Mouse (Mus musculus): ENCODE measurements at regions not wholly inside any gene's neighbourhood (a gene's known extent, or its start where the extent isn't known, plus 50 kb on each side); places are given as distances from the start of the nearest gene placed in this dataset.

GRCm38 (mm10) chr3:38397615-38397956 lies 87.1 kb downstream of the Ankrd50 start:
- Histone ChIP-seq H3K9ac (no peak overlapping the region), H3K4me3 (replicated peaks) (no peak overlapping the region), H3K27me3 (replicated peaks) (no peaks in the 10 kb centered on the region), H3K9me3 (no peaks in the 10 kb centered on the region), H3K36me3 (no peaks in the 10 kb centered on the region), H3K4me2 (no peak overlapping the region), H3K27ac (no peak overlapping the region), H3K4me1 (0 out of 2 replicates have a peak, but pooled peaks cover 3% of the 10 kb centered on the region)
- 73% methylated on average over 13 of the region's 13 CpGs for WGBS
- ATAC-seq (ENCODE audit: insufficient read depth, low FRiP score, low read depth) = no peak

- H3K4me1 ChIP-seq = 0 out of 2 replicates have a peak, but pooled peaks cover 3% of the 10 kb centered on the region
- no peak overlapping the region for H3K27ac ChIP-seq
- peak overlapping the region; percentile 45 for H3K4me2 ChIP-seq
- no peak for ATAC-seq (ENCODE audit: insufficient read depth, low FRiP score, low read depth)
- no peaks in the 10 kb centered on the region for H3K36me3 ChIP-seq
- H3K27me3 ChIP-seq (replicated peaks) = no peaks in the 10 kb centered on the region
- H3K9ac ChIP-seq = no peak overlapping the region
- 7% methylated on average over 20 of the region's 20 CpGs for WGBS
- H3K9me3 ChIP-seq = no peaks in the 10 kb centered on the region
- peak overlapping the region; percentile 12; the same call in 1 of the 2 replicates for H3K4me3 ChIP-seq (replicated peaks)
Measured at GRCm38 (mm10) chr3:38396760-38397614, 87.7 kb downstream of the Ankrd50 start.

- Histone ChIP-seq H3K27ac (no peak overlapping the region), H3K27me3 (replicated peaks) (no peaks in the 10 kb centered on the region), H3K9ac (no peak overlapping the region), H3K4me1 (0 out of 2 replicates have a peak, but pooled peaks cover 3% of the 10 kb centered on the region), H3K4me3 (replicated peaks) (no peak overlapping the region), H3K9me3 (no peaks in the 10 kb centered on the region), H3K36me3 (no peaks in the 10 kb centered on the region), H3K4me2 (no peak overlapping the region)
- WGBS = 67% methylated on average over 4 of the region's 4 CpGs
- no peak for ATAC-seq (ENCODE audit: insufficient read depth, low FRiP score, low read depth)
Measured at GRCm38 (mm10) chr3:38394308-38394707, 90.3 kb downstream of the Ankrd50 start.

- no peak overlapping the region for H3K4me3 ChIP-seq (replicated peaks)
- no peaks in the 10 kb centered on the region for H3K36me3 ChIP-seq
- H3K27ac ChIP-seq = no peak overlapping the region
- H3K9ac ChIP-seq = no peak overlapping the region
- H3K27me3 ChIP-seq (replicated peaks) = no peaks in the 10 kb centered on the region
- no peak overlapping the region for H3K4me2 ChIP-seq
- H3K4me1 ChIP-seq = no peaks in the 10 kb centered on the region
- WGBS = 80% methylated on average over 2 of the region's 2 CpGs
- no peak for ATAC-seq (ENCODE audit: insufficient read depth, low FRiP score, low read depth)
- no peaks in the 10 kb centered on the region for H3K9me3 ChIP-seq
Measured at GRCm38 (mm10) chr3:38389647-38390046, 95.0 kb downstream of the Ankrd50 start.

- 30% methylated on average over 3 of the region's 3 CpGs for WGBS
Measured at GRCm38 (mm10) chr3:38388961-38389360, 95.7 kb downstream of the Ankrd50 start.

GRCm38 (mm10) chr3:38382743-38383142 lies 101.9 kb downstream of the Ankrd50 start:
- Histone ChIP-seq H3K9ac (no peak overlapping the region), H3K4me1 (no peaks in the 10 kb centered on the region), H3K4me2 (no peak overlapping the region), H3K27ac (no peak overlapping the region), H3K4me3 (replicated peaks) (no peak overlapping the region), H3K36me3 (no peaks in the 10 kb centered on the region), H3K27me3 (replicated peaks) (no peaks in the 10 kb centered on the region), H3K9me3 (no peaks in the 10 kb centered on the region)
- no peak for ATAC-seq (ENCODE audit: insufficient read depth, low FRiP score, low read depth)
- WGBS = 51% methylated on average over 3 of the region's 3 CpGs

More at GRCm38 (mm10) chr3:38388961-38389360, 95.7 kb downstream of the Ankrd50 start:
- Histone ChIP-seq H3K27me3 (replicated peaks) (no peaks in the 10 kb centered on the region), H3K9ac (no peak overlapping the region), H3K4me1 (no peaks in the 10 kb centered on the region), H3K4me2 (no peak overlapping the region), H3K9me3 (no peaks in the 10 kb centered on the region), H3K36me3 (no peaks in the 10 kb centered on the region), H3K27ac (no peak overlapping the region), H3K4me3 (replicated peaks) (no peak overlapping the region)
- no peak for ATAC-seq (ENCODE audit: insufficient read depth, low FRiP score, low read depth)

GRCm38 (mm10) chr3:38381623-38382022 lies 103.0 kb downstream of the Ankrd50 start:
- no peaks in the 10 kb centered on the region for H3K4me1 ChIP-seq
- H3K27me3 ChIP-seq (replicated peaks) = no peaks in the 10 kb centered on the region
- no peaks in the 10 kb centered on the region for H3K9me3 ChIP-seq
- WGBS = 52% methylated on average over 5 of the region's 5 CpGs
- H3K4me3 ChIP-seq (replicated peaks) = no peak overlapping the region
- ATAC-seq (ENCODE audit: insufficient read depth, low FRiP score, low read depth) = no peak
- no peak overlapping the region for H3K27ac ChIP-seq
- H3K4me2 ChIP-seq = no peak overlapping the region
- no peak overlapping the region for H3K9ac ChIP-seq
- no peaks in the 10 kb centered on the region for H3K36me3 ChIP-seq

GRCm38 (mm10) chr3:38373690-38374089 lies 111.0 kb downstream of the Ankrd50 start:
- Histone ChIP-seq H3K9ac (no peak overlapping the region), H3K27me3 (replicated peaks) (no peaks in the 10 kb centered on the region), H3K27ac (no peak overlapping the region), H3K9me3 (no peaks in the 10 kb centered on the region), H3K4me2 (no peak overlapping the region), H3K4me1 (no peaks in the 10 kb centered on the region), H3K36me3 (no peaks in the 10 kb centered on the region), H3K4me3 (replicated peaks) (no peak overlapping the region)
- ATAC-seq (ENCODE audit: insufficient read depth, low FRiP score, low read depth) = no peak
- 73% methylated on average over 4 of the region's 4 CpGs for WGBS

- WGBS = 45% methylated on average over 2 of the region's 2 CpGs
- H3K4me1 ChIP-seq = no peaks in the 10 kb centered on the region
- no peak overlapping the region for H3K27ac ChIP-seq
- H3K4me2 ChIP-seq = no peak overlapping the region
- no peak overlapping the region for H3K9ac ChIP-seq
- H3K27me3 ChIP-seq (replicated peaks) = no peaks in the 10 kb centered on the region
- no peaks in the 10 kb centered on the region for H3K9me3 ChIP-seq
- no peak overlapping the region for H3K4me3 ChIP-seq (replicated peaks)
- H3K36me3 ChIP-seq = no peaks in the 10 kb centered on the region
- ATAC-seq (ENCODE audit: insufficient read depth, low FRiP score, low read depth) = no peak
Measured at GRCm38 (mm10) chr3:38371702-38372101, 112.9 kb downstream of the Ankrd50 start.

- Histone ChIP-seq H3K36me3 (no peaks in the 10 kb centered on the region), H3K9ac (no peak overlapping the region), H3K4me1 (no peaks in the 10 kb centered on the region), H3K4me2 (no peak overlapping the region), H3K27me3 (replicated peaks) (no peaks in the 10 kb centered on the region), H3K9me3 (no peaks in the 10 kb centered on the region), H3K4me3 (replicated peaks) (no peak overlapping the region), H3K27ac (no peak overlapping the region)
- WGBS = 87% methylated on average over 4 of the region's 4 CpGs
- ATAC-seq (ENCODE audit: insufficient read depth, low FRiP score, low read depth) = no peak
Measured at GRCm38 (mm10) chr3:38363888-38364287, 120.8 kb downstream of the Ankrd50 start.

GRCm38 (mm10) chr3:38361411-38361810 lies 123.2 kb downstream of the Ankrd50 start:
- Histone ChIP-seq H3K4me3 (replicated peaks) (no peak overlapping the region), H3K4me1 (no peaks in the 10 kb centered on the region), H3K9ac (no peak overlapping the region), H3K27ac (no peak overlapping the region), H3K27me3 (replicated peaks) (no peaks in the 10 kb centered on the region), H3K9me3 (no peaks in the 10 kb centered on the region), H3K36me3 (no peaks in the 10 kb centered on the region), H3K4me2 (no peak overlapping the region)
- 76% methylated on average over 4 of the region's 4 CpGs for WGBS
- no peak for ATAC-seq (ENCODE audit: insufficient read depth, low FRiP score, low read depth)

GRCm38 (mm10) chr3:38360974-38361373 lies 123.7 kb downstream of the Ankrd50 start:
- H3K9ac ChIP-seq = no peak overlapping the region
- 49% methylated on average over 5 of the region's 5 CpGs for WGBS
- H3K4me2 ChIP-seq = no peak overlapping the region
- no peak overlapping the region for H3K4me3 ChIP-seq (replicated peaks)
- no peaks in the 10 kb centered on the region for H3K9me3 ChIP-seq
- H3K27ac ChIP-seq = peak overlapping the region; percentile 59; the same call in 1 of the 2 replicates
- no peaks in the 10 kb centered on the region for H3K36me3 ChIP-seq
- ATAC-seq (ENCODE audit: insufficient read depth, low FRiP score, low read depth) = no peak
- no peaks in the 10 kb centered on the region for H3K4me1 ChIP-seq
- H3K27me3 ChIP-seq (replicated peaks) = no peaks in the 10 kb centered on the region
